Mouse (Mus musculus) macrophage (primary cell): Measurements from ENCODE around the gene 2010109A12Rik. TPM values are rescaled to one million over a fixed set of nuclear protein-coding genes. Genes with fewer than 3 reads are reported as not detected.

Source experiments
- H3K27ac ChIP-seq: fragments of 350-480 bp; formaldehyde crosslinking; 2 replicates; pipeline ENCODE4 v1.9.0; 2021
- H3K36me3 ChIP-seq: fragments of 350-480 bp; formaldehyde crosslinking; 2 replicates; pipeline ENCODE4 v1.9.0; 2021; ENCODE audit errors: inconsistent target
- H3K4me3 ChIP-seq: fragments of 350-480 bp; formaldehyde crosslinking; 2 replicates; pipeline ENCODE4 v1.9.0; 2021; ENCODE audit errors: inconsistent target
- H3K79me2 ChIP-seq: fragments of 350-480 bp; formaldehyde crosslinking; 2 replicates; pipeline ENCODE4 v1.9.0; 2021; ENCODE audit errors: inconsistent target
- WGBS: methylation state at CpG from one replicate; pipeline ENCODE4 v1.1.7; 2026; ENCODE audit warnings: inconsistent platforms; ENCODE audit not compliant: missing documents; 5-methylcytosine and 5-hydroxymethylcytosine counted together
- polyA plus RNA-seq: library from polyadenylated mRNA; stranded (reverse); fragments of 250-400 nt; gene quantifications from 3 replicates; pipeline ENCODE4 v1.2.4, GENCODE M21; 2018; ENCODE audit warnings: inconsistent platforms
- total RNA-seq, 78 experiments: library from RNA; depleted of rRNA; stranded (reverse); fragments of 250-400 nt; gene quantifications; 1 replicate in 9 of 78; 2 replicates in 24 of 78; 3 replicates in 43 of 78; 4 replicates in 2 of 78; pipeline ENCODE4 v1.2.4; 2018; ENCODE audit warnings: inconsistent platforms in 56 of 78

Gene 2010109A12Rik
- 1 to 10 TPM in 20 of 26 experiments, under 1 TPM in 1, not detected in 5; 0.75 to 4.9 (median 2.2) TPM for total RNA-seq (2018; cell fraction: chromatin; rRNA removed)
- total RNA-seq (2018; cell fraction: cytosol; rRNA removed), result under 1 TPM in 5 of 26 experiments, not detected in 21; 0.17 to 0.69 (median 0.29) TPM
- 10 to 100 TPM in 1 of 26 experiments, 1 to 10 TPM in 19, under 1 TPM in 6; 0.61 to 29.4 (median 1.8) TPM for total RNA-seq (2018; cell fraction: nucleus; rRNA removed)
- not detected in 3 replicates for polyA plus RNA-seq

- WGBS, result under 1% methylated on average over 58 of the region's 79 CpGs
- Histone ChIP-seq H3K79me2 (peaks cover 43% of the 10 kb centered on the region), H3K4me3 (peak within 1 kb of the TSS; percentile 53), H3K36me3 (peaks cover 4% of the 10 kb centered on the region; the same call in 1 of the 2 replicates), H3K27ac (peak within 1 kb of the TSS; percentile 75)
These were observed at the start of gene 2010109A12Rik, which contains the start of gene Ccni for GRCm38 (mm10) chr5:93206109-93207005. 2010109A12Rik (plus strand) TSS chr5:93206518. Ccni (minus strand) TSS chr5:93206495.

GRCm38 (mm10) chr5:93163541-93163940, 42.8 kb upstream of the 2010109A12Rik start:
- no peak overlapping the region for H3K27ac ChIP-seq
- H3K36me3 ChIP-seq, result peaks cover 15% of the 10 kb centered on the region; the same call in 1 of the 2 replicates
- no peaks in the 10 kb centered on the region for H3K79me2 ChIP-seq
- 90% methylated on average over 3 of the region's 3 CpGs for WGBS
- no peak overlapping the region for H3K4me3 ChIP-seq

GRCm38 (mm10) chr5:93167919-93168516, 38.3 kb upstream of the 2010109A12Rik start:
- Histone ChIP-seq H3K27ac (no peak overlapping the region), H3K79me2 (no peaks in the 10 kb centered on the region), H3K4me3 (no peak overlapping the region), H3K36me3 (peaks cover 14% of the 10 kb centered on the region; the same call in 1 of the 2 replicates)
- WGBS, result 56% methylated on average over 11 of the region's 11 CpGs

- Histone ChIP-seq H3K36me3 (peaks cover 14% of the 10 kb centered on the region; the same call in 1 of the 2 replicates), H3K79me2 (no peaks in the 10 kb centered on the region)
These were observed 37.7 kb upstream of the 2010109A12Rik start for GRCm38 (mm10) chr5:93168654-93169053.

GRCm38 (mm10) chr5:93171420-93171819, 34.9 kb upstream of the 2010109A12Rik start:
- H3K36me3 ChIP-seq, result peaks cover 10% of the 10 kb centered on the region; the same call in 1 of the 2 replicates
- 94% methylated on average over 15 of the region's 15 CpGs for WGBS
- no peak overlapping the region for H3K27ac ChIP-seq
- H3K79me2 ChIP-seq, result no peaks in the 10 kb centered on the region
- H3K4me3 ChIP-seq, result no peak overlapping the region

More at GRCm38 (mm10) chr5:93168654-93169053, 37.7 kb upstream of the 2010109A12Rik start:
- H3K27ac ChIP-seq, result no peak overlapping the region
- WGBS, result 90% methylated on average over 6 of the region's 6 CpGs
- no peak overlapping the region for H3K4me3 ChIP-seq

- Histone ChIP-seq H3K79me2 (no peaks in the 10 kb centered on the region), H3K36me3 (peaks cover 6% of the 10 kb centered on the region; the same call in 1 of the 2 replicates), H3K4me3 (no peak overlapping the region), H3K27ac (no peak overlapping the region)
- WGBS, result 98% methylated on average over 6 of the region's 6 CpGs
These were observed 33.8 kb upstream of the 2010109A12Rik start for GRCm38 (mm10) chr5:93172536-93172935.

- Histone ChIP-seq H3K79me2 (no peaks in the 10 kb centered on the region), H3K36me3 (peaks cover 4% of the 10 kb centered on the region; the same call in 1 of the 2 replicates), H3K27ac (no peak overlapping the region), H3K4me3 (no peak overlapping the region)
- WGBS, result 89% methylated on average over 6 of the region's 6 CpGs
These were observed 31.6 kb upstream of the 2010109A12Rik start for GRCm38 (mm10) chr5:93174675-93175074.

- H3K79me2 ChIP-seq, result no peaks in the 10 kb centered on the region
- no peak overlapping the region for H3K27ac ChIP-seq
- H3K4me3 ChIP-seq, result no peak overlapping the region
- peaks cover 5% of the 10 kb centered on the region; the same call in 1 of the 2 replicates for H3K36me3 ChIP-seq
- WGBS, result 75% methylated on average over 6 of the region's 6 CpGs
These were observed 27.7 kb upstream of the 2010109A12Rik start for GRCm38 (mm10) chr5:93178616-93179015.

- 37% methylated on average over 2 of the region's 2 CpGs for WGBS
- H3K36me3 ChIP-seq, result peaks cover 13% of the 10 kb centered on the region
- no peak overlapping the region for H3K4me3 ChIP-seq
- no peak overlapping the region for H3K27ac ChIP-seq
- no peaks in the 10 kb centered on the region for H3K79me2 ChIP-seq
These were observed 26.1 kb upstream of the 2010109A12Rik start for GRCm38 (mm10) chr5:93180252-93180651.

- H3K36me3 ChIP-seq, result peaks cover 37% of the 10 kb centered on the region
- no peak overlapping the region for H3K4me3 ChIP-seq
- no peak overlapping the region for H3K27ac ChIP-seq
- WGBS, result 98% methylated on average over 6 of the region's 6 CpGs
- no peaks in the 10 kb centered on the region for H3K79me2 ChIP-seq
These were observed 23.0 kb upstream of the 2010109A12Rik start for GRCm38 (mm10) chr5:93183311-93183710.

GRCm38 (mm10) chr5:93184548-93184947, 21.8 kb upstream of the 2010109A12Rik start:
- H3K36me3 ChIP-seq, result peaks cover 43% of the 10 kb centered on the region
- 90% methylated on average over 6 of the region's 6 CpGs for WGBS
- H3K27ac ChIP-seq, result no peak overlapping the region
- H3K4me3 ChIP-seq, result no peak overlapping the region
- H3K79me2 ChIP-seq, result peaks cover 1% of the 10 kb centered on the region; the same call in 1 of the 2 replicates

- Histone ChIP-seq H3K79me2 (peaks cover 44% of the 10 kb centered on the region), H3K36me3 (peaks cover 34% of the 10 kb centered on the region), H3K4me3 (no peak overlapping the region), H3K27ac (no peak overlapping the region)
- 92% methylated on average over 3 of the region's 3 CpGs for WGBS
These were observed 16.7 kb upstream of the 2010109A12Rik start for GRCm38 (mm10) chr5:93189607-93190006.

- WGBS, result 94% methylated on average over 5 of the region's 5 CpGs
- peaks cover 52% of the 10 kb centered on the region for H3K79me2 ChIP-seq
- no peak overlapping the region for H3K27ac ChIP-seq
- H3K36me3 ChIP-seq, result peaks cover 31% of the 10 kb centered on the region
- H3K4me3 ChIP-seq, result no peak overlapping the region
These were observed 15.9 kb upstream of the 2010109A12Rik start for GRCm38 (mm10) chr5:93190428-93190827.

- peaks cover 16% of the 10 kb centered on the region for H3K36me3 ChIP-seq
- no peak overlapping the region for H3K4me3 ChIP-seq
- peaks cover 70% of the 10 kb centered on the region for H3K79me2 ChIP-seq
- H3K27ac ChIP-seq, result peak overlapping the region; percentile 44
- 51% methylated on average over 3 of the region's 3 CpGs for WGBS
These were observed 8.1 kb upstream of the 2010109A12Rik start for GRCm38 (mm10) chr5:93198232-93198631.
